Mouse (Mus musculus): Measurements from ENCODE around the gene Htr6. TPM values are rescaled to one million over a fixed set of nuclear protein-coding genes. Genes with fewer than 3 reads are reported as not detected.

Gene Htr6
- polyA plus RNA-seq, 1 experiment: not detected

DNA sequence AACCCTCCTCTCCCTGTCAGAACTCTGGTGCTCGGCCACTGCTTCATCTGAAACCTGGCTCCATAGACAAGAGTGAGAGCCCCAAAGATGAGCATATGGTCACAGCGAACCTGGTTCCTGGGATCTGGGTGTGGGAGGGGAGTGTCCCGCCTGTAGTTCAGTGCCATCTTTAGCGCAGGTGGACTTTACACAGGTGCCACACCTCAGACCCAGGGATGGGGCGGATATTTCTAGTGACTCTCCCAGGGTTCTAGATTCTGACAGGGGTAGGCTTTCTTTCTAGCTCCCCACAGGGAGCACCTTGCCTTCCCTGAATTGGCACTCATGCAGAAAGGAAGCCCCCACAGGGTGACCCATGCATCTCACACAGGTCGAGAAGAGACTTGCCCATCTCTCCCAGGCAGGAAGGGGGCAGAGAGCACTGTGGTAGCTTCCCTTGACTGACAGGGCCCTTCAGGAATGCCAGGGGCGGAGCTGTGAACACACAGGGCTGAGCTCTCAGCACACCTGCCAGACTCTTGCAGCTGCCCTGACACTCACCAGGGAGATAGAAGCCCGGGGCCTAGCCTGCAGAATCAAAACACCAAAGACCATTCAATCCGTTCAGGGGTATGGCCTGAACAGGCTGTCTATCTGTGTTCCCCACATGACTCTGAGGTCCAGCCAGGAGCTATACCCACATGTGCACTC, 13.8 kb upstream of the Htr6 start:
- TF ChIP-seq CTCF (conservative IDR thresholded peaks at IDR 0.05; ENCODE audit: insufficient read depth, insufficient read length, low read depth, low read length): no peak
- TF ChIP-seq POLR2A (IDR thresholded peaks at IDR 0.05; ENCODE audit: low read depth, low read length): no peak
- DNase-seq: peak; percentile 48
- Histone ChIP-seq H3K27ac (ENCODE audit: insufficient read depth, low read depth, low read length) (no peak overlapping the region), H3K27me3 (replicated peaks; ENCODE audit: control insufficient read depth, insufficient read depth, low read length) (no peaks in the 10 kb centered on the region), H3K4me1 (ENCODE audit: control insufficient read depth, insufficient read depth, low read length) (no peaks in the 10 kb centered on the region), H3K4me3 (ENCODE audit: insufficient read depth, low read depth, low read length) (no peak overlapping the region), H3K36me3 (ENCODE audit: control insufficient read depth, insufficient read depth, low read length) (no peaks in the 10 kb centered on the region)
- WGBS: 64% methylated on average over 9 of the region's 9 CpGs

DNA sequence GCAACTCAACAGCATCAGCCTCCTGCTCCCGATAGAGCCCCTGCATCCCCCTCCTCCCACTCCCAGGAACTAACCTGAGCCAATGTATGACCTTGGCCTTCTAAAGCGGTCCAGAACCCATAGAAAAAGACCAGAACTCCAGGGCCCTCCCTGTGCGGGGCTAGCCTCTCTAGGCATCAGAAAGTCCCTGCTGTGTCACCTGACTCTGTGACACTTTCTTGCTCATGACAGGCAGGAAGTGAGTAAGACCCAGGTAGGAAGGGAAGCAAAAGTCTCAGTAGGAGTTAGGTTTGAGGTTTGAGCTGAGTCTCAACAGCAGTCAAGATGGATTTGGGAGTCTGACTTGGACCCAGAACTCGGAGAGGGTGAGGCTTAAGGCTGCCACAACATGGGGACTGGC, 11.6 kb upstream of the Htr6 start:
- Histone ChIP-seq H3K27me3 (replicated peaks; ENCODE audit: control insufficient read depth, insufficient read depth, low read length) (no peaks in the 10 kb centered on the region), H3K4me1 (ENCODE audit: control insufficient read depth, insufficient read depth, low read length) (no peaks in the 10 kb centered on the region), H3K4me3 (ENCODE audit: insufficient read depth, low read depth, low read length) (no peak overlapping the region), H3K27ac (ENCODE audit: insufficient read depth, low read depth, low read length) (no peak overlapping the region), H3K36me3 (ENCODE audit: control insufficient read depth, insufficient read depth, low read length) (no peaks in the 10 kb centered on the region)
- DNase-seq: no peak
- no peak for TF ChIP-seq POLR2A (IDR thresholded peaks at IDR 0.05; ENCODE audit: low read depth, low read length)
- no peak for TF ChIP-seq CTCF (conservative IDR thresholded peaks at IDR 0.05; ENCODE audit: insufficient read depth, insufficient read length, low read depth, low read length)
- 82% methylated on average over 4 of the region's 4 CpGs for WGBS

DNA sequence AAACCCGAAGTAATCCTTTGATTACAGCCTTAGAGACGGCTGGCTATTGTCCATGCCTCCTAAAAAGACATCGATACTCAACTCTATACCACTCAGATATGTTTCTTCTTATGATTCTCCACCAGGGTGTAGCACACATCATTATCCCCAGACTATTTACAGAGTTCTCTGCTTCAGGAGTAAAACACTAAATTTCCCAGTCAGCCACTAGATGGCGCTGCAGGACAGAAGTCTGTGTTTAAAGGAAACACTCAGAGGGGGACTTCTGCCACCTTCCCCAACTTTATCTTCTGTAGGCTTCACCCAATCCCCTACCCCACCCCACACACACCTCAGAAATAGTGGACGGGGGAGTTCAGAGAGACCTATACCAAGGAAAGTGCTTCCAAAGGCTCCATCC, 10.7 kb upstream of the Htr6 start:
- Histone ChIP-seq H3K27me3 (replicated peaks; ENCODE audit: control insufficient read depth, insufficient read depth, low read length) (no peaks in the 10 kb centered on the region), H3K27ac (ENCODE audit: insufficient read depth, low read depth, low read length) (no peak overlapping the region), H3K4me1 (ENCODE audit: control insufficient read depth, insufficient read depth, low read length) (no peaks in the 10 kb centered on the region), H3K4me3 (ENCODE audit: insufficient read depth, low read depth, low read length) (no peak overlapping the region), H3K36me3 (ENCODE audit: control insufficient read depth, insufficient read depth, low read length) (no peaks in the 10 kb centered on the region)
- peak; percentile 83 for DNase-seq
- 17% methylated on average over 5 of the region's 5 CpGs for WGBS
- TF ChIP-seq POLR2A (IDR thresholded peaks at IDR 0.05; ENCODE audit: low read depth, low read length) (no peak), CTCF (conservative IDR thresholded peaks at IDR 0.05; ENCODE audit: insufficient read depth, insufficient read length, low read depth, low read length) (peak; percentile 62)

DNA sequence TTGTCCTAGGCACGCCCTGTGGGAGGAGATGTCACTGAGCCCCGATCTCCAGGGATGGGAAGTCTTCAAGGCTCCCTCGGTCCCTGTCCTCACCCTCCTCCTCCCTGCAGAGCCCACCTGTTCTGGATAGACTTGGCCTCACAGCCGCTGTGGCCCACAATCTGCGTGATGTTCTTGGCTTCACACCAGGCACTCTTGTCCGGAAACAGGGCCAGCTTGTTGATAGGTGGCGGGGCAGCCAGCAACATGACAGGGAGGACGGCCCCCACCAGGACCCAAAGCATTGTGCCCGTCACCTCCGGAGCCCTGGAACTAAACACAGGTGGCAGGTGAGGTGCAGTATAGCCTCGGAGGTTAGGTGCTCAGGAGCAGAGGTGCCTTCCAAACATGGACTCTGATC, 10.0 kb upstream of the Htr6 start:
- Histone ChIP-seq H3K4me3 (ENCODE audit: insufficient read depth, low read depth, low read length) (no peak overlapping the region), H3K4me1 (ENCODE audit: control insufficient read depth, insufficient read depth, low read length) (no peaks in the 10 kb centered on the region), H3K27ac (ENCODE audit: insufficient read depth, low read depth, low read length) (no peak overlapping the region), H3K36me3 (ENCODE audit: control insufficient read depth, insufficient read depth, low read length) (no peaks in the 10 kb centered on the region), H3K27me3 (replicated peaks; ENCODE audit: control insufficient read depth, insufficient read depth, low read length) (no peaks in the 10 kb centered on the region)
- TF ChIP-seq POLR2A (IDR thresholded peaks at IDR 0.05; ENCODE audit: low read depth, low read length) (no peak), CTCF (conservative IDR thresholded peaks at IDR 0.05; ENCODE audit: insufficient read depth, insufficient read length, low read depth, low read length) (no peak)
- DNase-seq: no peak
- 80% methylated on average over 11 of the region's 11 CpGs for WGBS

DNA sequence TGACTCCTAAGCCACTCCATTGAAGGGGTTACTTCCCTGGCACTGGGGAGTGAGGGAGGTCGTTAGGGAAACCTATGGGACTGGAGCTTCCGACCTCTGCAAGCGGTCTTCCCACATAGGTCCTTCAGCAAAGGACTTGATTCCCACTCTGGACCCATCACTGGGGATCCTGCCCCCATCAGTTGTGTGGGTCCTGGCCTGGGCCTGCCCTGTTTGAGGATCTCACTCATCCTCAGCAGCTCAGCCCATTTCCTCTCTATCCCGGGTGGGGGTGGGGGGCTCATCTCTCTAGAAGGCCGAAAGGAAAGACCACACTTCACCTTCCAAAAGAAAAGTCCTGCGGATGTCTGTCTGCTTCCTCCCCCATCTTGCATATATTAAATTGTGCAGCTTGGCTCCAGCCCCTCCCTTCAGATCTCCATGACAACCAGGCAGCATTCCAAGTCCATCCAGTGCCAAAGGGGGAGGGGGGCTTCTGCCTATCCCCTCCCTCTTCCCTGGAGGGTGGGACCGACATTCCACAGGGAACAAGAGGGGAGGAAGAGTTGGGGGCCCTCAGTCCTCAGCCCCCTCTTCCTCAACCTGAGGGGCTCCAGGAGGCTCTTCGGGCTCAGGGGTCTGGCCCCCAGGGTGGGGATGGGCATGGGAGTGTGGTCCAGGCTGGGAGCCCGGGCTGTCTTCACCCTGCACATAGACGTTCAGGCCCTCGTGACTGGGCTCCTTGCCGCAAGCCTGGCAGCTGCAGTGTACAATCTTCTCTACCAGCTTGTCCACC, 7.6 kb upstream of the Htr6 start:
- H3K4me3 ChIP-seq (ENCODE audit: insufficient read depth, low read depth, low read length): no peak overlapping the region
- no peaks in the 10 kb centered on the region for H3K36me3 ChIP-seq (ENCODE audit: control insufficient read depth, insufficient read depth, low read length)
- H3K27ac ChIP-seq (ENCODE audit: insufficient read depth, low read depth, low read length): no peak overlapping the region
- TF ChIP-seq CTCF (conservative IDR thresholded peaks at IDR 0.05; ENCODE audit: insufficient read depth, insufficient read length, low read depth, low read length) (no peak), POLR2A (IDR thresholded peaks at IDR 0.05; ENCODE audit: low read depth, low read length) (no peak)
- no peaks in the 10 kb centered on the region for H3K27me3 ChIP-seq (replicated peaks; ENCODE audit: control insufficient read depth, insufficient read depth, low read length)
- no peak for DNase-seq
- no peaks in the 10 kb centered on the region for H3K4me1 ChIP-seq (ENCODE audit: control insufficient read depth, insufficient read depth, low read length)
- WGBS: 40% methylated on average over 12 of the region's 12 CpGs

DNA sequence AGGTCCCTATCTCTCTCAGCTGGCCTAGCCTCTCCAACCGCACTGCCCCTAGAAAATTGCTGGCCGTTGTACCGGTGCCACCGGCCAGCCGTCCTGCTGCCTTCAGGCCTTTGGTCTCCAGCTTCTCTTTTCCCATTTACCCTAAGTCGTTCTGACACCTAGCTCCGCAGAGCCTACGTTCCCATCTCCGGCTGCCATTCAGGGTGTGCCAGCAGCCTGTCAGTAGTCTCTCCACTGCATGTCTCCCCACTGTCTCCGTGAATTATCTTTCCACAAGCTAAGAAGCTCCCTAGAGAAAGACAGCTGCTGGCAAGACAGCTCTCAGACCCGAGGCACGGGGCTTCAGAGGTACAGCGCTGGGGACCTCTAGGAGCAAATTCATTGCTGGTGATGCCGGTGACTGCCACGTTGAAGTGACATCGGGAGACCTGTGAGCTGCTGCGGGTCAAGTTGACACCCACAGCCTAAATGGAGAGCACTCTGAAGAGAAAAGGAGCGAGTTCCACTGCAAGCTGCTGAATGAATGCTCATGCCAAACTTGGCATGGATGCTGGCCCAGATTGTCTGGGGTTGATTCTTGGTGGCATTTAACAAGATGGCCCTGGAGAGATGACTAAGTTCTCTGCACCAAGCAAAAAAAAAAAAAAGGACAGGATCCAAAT, 6.0 kb upstream of the Htr6 start:
- H3K36me3 ChIP-seq (ENCODE audit: control insufficient read depth, insufficient read depth, low read length): no peaks in the 10 kb centered on the region
- H3K4me3 ChIP-seq (ENCODE audit: insufficient read depth, low read depth, low read length): no peak overlapping the region
- no peaks in the 10 kb centered on the region for H3K27me3 ChIP-seq (replicated peaks; ENCODE audit: control insufficient read depth, insufficient read depth, low read length)
- no peak overlapping the region for H3K27ac ChIP-seq (ENCODE audit: insufficient read depth, low read depth, low read length)
- no peak for TF ChIP-seq POLR2A (IDR thresholded peaks at IDR 0.05; ENCODE audit: low read depth, low read length)
- no peak for TF ChIP-seq CTCF (conservative IDR thresholded peaks at IDR 0.05; ENCODE audit: insufficient read depth, insufficient read length, low read depth, low read length)
- WGBS: 86% methylated on average over 18 of the region's 18 CpGs
- H3K4me1 ChIP-seq (ENCODE audit: control insufficient read depth, insufficient read depth, low read length): no peaks in the 10 kb centered on the region
- DNase-seq: no peak

DNA sequence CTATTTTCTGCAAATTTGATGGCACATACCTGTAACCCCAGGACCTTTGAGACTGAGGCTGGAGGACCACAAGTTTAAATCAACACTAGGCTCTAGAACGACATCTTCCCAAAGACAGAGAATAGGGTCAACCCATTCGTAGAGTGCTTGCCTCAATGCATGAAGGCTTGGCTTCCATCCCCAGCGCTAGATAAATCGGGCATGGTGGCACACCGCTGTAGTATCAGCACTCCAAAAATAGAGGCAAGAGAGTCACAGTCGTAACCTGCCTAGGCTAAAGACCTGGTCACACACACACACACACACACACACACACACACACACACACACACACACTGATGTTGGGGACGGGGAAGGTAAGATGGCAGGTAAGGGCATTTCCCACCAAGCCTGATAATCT, 4.9 kb upstream of the Htr6 start:
- DNase-seq: no peak
- no peak overlapping the region for H3K4me3 ChIP-seq (ENCODE audit: insufficient read depth, low read depth, low read length)
- no peak overlapping the region for H3K27ac ChIP-seq (ENCODE audit: insufficient read depth, low read depth, low read length)
- TF ChIP-seq POLR2A (IDR thresholded peaks at IDR 0.05; ENCODE audit: low read depth, low read length) (no peak), CTCF (conservative IDR thresholded peaks at IDR 0.05; ENCODE audit: insufficient read depth, insufficient read length, low read depth, low read length) (no peak)
- no peaks in the 10 kb centered on the region for H3K36me3 ChIP-seq (ENCODE audit: control insufficient read depth, insufficient read depth, low read length)
- H3K4me1 ChIP-seq (ENCODE audit: control insufficient read depth, insufficient read depth, low read length): no peaks in the 10 kb centered on the region
- no peaks in the 10 kb centered on the region for H3K27me3 ChIP-seq (replicated peaks; ENCODE audit: control insufficient read depth, insufficient read depth, low read length)
- 92% methylated on average over 7 of the region's 7 CpGs for WGBS

Data from kidney, adult 2 months (tissue).